Mouse (Mus musculus) midbrain, embryonic 10.5 days (tissue): ENCODE results near the gene Bicdl1. TPM values are rescaled to one million over a fixed set of nuclear protein-coding genes. Genes with fewer than 3 reads are reported as not detected.

Experiments used
- microRNA-seq: library from miRNA; unstranded; fragments of <30 nt; microRNA quantifications from one replicate; pipeline ENCODE4, GENCODE M21; 2017
- polyA plus RNA-seq: library from polyadenylated mRNA; unstranded; fragments of >200 nt; fragmentation: Nextera tagmentation; extraction: Ambion mirVana; gene quantifications from 2 replicates; pipeline ENCODE4 v1.2.1, GENCODE M21; 2016

The Bicdl1 gene
- polyA plus RNA-seq, 1 experiment from 2014 or later: 12.1 TPM

Small RNA genes lying within 50 kb of the gene (microRNA-seq; reads per million reads assigned to microRNA genes)
- not detected for gene Mir7030

Other genes starting within 250 kb of the Bicdl1 start
- gene Sirt4, start 246.9 kb downstream of the Bicdl1 start, polyA plus RNA-seq: 15.2 and 17.0 TPM in 2 replicates
- 27.9 and 28.9 TPM in 2 replicates for gene Pxn, start 224.9 kb downstream of the Bicdl1 start, polyA plus RNA-seq
- 1,126 and 1,338 TPM in 2 replicates for gene Rplp0, start 172.2 kb downstream of the Bicdl1 start, polyA plus RNA-seq
- gene Gcn1l1, start 166.4 kb downstream of the Bicdl1 start, polyA plus RNA-seq: 52.5 and 61.2 TPM in 2 replicates
- gene Rab35, start 99.7 kb downstream of the Bicdl1 start, polyA plus RNA-seq: 11.8 and 13.3 TPM in 2 replicates
- gene Cit, start 113.7 kb upstream of the Bicdl1 start, polyA plus RNA-seq: 45.5 and 47.2 TPM in 2 replicates